Mouse (Mus musculus) CH12.LX (cell line): Measurements from ENCODE around the gene Rsrc1. TPM values are rescaled to one million over a fixed set of nuclear protein-coding genes. Genes with fewer than 3 reads are reported as not detected.

Source experiments
- DNase-seq: peaks from one replicate; pipeline ENCODE4 v3.0.0-alpha.2; 2013; ENCODE audit errors: extremely low read depth
- H3K27ac ChIP-seq: 2 replicates; pipeline ENCODE4 v1.5.1; 2012; ENCODE audit warnings: low read depth, mild to moderate bottlenecking, control low read depth, moderate library complexity; ENCODE audit not compliant: insufficient read depth
- H3K27me3 ChIP-seq: replicated peaks from 2 replicates; pipeline ENCODE3; 2012; ENCODE audit warnings: inconsistent platforms
- H3K36me3 ChIP-seq, 2 experiments: replicated peaks in 1 of 2; 2 replicates each; pipeline versions ENCODE3 to v1.6.1; 2012; ENCODE audit warnings: inconsistent platforms in 1 of 2, low read length in 1 of 2, mild to moderate bottlenecking in 1 of 2, mixed read lengths in 1 of 2, moderate library complexity in 1 of 2; ENCODE audit not compliant: control insufficient read depth in 1 of 2, insufficient read depth in 1 of 2
- H3K4me1 ChIP-seq, 2 experiments: 2 replicates each; pipeline ENCODE4 v1.6.1; 2012; ENCODE audit warnings: inconsistent platforms in 1 of 2, moderate library complexity in 1 of 2; ENCODE audit not compliant: insufficient read depth in 2 of 2, control insufficient read depth in 1 of 2
- H3K4me2 ChIP-seq: 2 replicates; pipeline ENCODE4 v1.6.1; 2012; ENCODE audit warnings: low read depth, mild to moderate bottlenecking, control low read depth; ENCODE audit not compliant: poor library complexity, insufficient read depth, severe bottlenecking
- H3K4me3 ChIP-seq, 3 experiments: fragments of 150-350 bp in 1 of 3; sonication (generic) in 1 of 3; replicated peaks in 1 of 3; 2 replicates each; pipeline versions ENCODE3 to v1.5.1; 2011 to 2012; ENCODE audit warnings: low read depth in 2 of 3, low read length in 2 of 3, mild to moderate bottlenecking in 2 of 3, moderate library complexity in 2 of 3, control low read depth in 1 of 3, improper control_type of control experiment in 1 of 3, inconsistent platforms in 1 of 3, mixed read lengths in 1 of 3; ENCODE audit not compliant: poor library complexity in 1 of 3
- H3K79me2 ChIP-seq: replicated peaks from 2 replicates; pipeline ENCODE4 v1.6.1; 2012; ENCODE audit warnings: mild to moderate bottlenecking, moderate library complexity; ENCODE audit not compliant: control insufficient read depth, poor library complexity, insufficient read depth, severe bottlenecking; ENCODE audit errors: extremely low read depth
- H3K9ac ChIP-seq: 2 replicates; pipeline ENCODE4 v1.6.1; 2012; ENCODE audit warnings: low read depth, mild to moderate bottlenecking, control low read depth, moderate library complexity; ENCODE audit not compliant: insufficient read depth
- H3K9me3 ChIP-seq: replicated peaks from 2 replicates; pipeline ENCODE3; 2012; ENCODE audit warnings: low read length, inconsistent platforms, mixed read lengths
- CHD1 ChIP-seq: IDR thresholded peaks from 2 replicates; pipeline ENCODE4 v1.6.1; 2012; ENCODE audit warnings: low read depth, low read length, improper control_type of control experiment, inconsistent platforms
- CHD2 ChIP-seq: IDR thresholded peaks from 2 replicates; pipeline ENCODE4 v1.6.1; 2011; ENCODE audit warnings: low read length, improper control_type of control experiment
- E2F4 ChIP-seq: IDR thresholded peaks from 2 replicates; pipeline ENCODE4 v1.6.1; 2011; ENCODE audit warnings: low read depth, low read length, improper control_type of control experiment; ENCODE audit not compliant: insufficient replicate concordance
- ETS1 ChIP-seq: conservative IDR thresholded peaks from 2 replicates; pipeline ENCODE4 v1.6.1; 2012; ENCODE audit warnings: low read depth, mild to moderate bottlenecking, inconsistent platforms, low read length, improper control_type of control experiment, moderate library complexity
- GABPA ChIP-seq: IDR thresholded peaks from 2 replicates; pipeline ENCODE4 v1.6.1; 2012; ENCODE audit warnings: low read depth, low read length, improper control_type of control experiment, inconsistent platforms; ENCODE audit not compliant: insufficient replicate concordance
- IRF4 ChIP-seq: IDR thresholded peaks from 2 replicates; pipeline ENCODE4 v1.6.1; 2014; ENCODE audit warnings: low read depth, mild to moderate bottlenecking, inconsistent platforms, low read length, improper control_type of control experiment
- JUN ChIP-seq: IDR thresholded peaks from 2 replicates; pipeline ENCODE4 v1.6.1; 2011; ENCODE audit warnings: low read depth, mild to moderate bottlenecking, low read length, improper control_type of control experiment, moderate library complexity; ENCODE audit not compliant: insufficient read depth
- JUND ChIP-seq: conservative IDR thresholded peaks from 2 replicates; pipeline ENCODE4 v1.6.1; 2011; ENCODE audit warnings: low read depth, low read length, improper control_type of control experiment
- KAT2A ChIP-seq: IDR thresholded peaks from 2 replicates; pipeline ENCODE4 v1.6.1; 2012; ENCODE audit warnings: low read length, improper control_type of control experiment, inconsistent platforms; ENCODE audit not compliant: insufficient replicate concordance
- MAFK ChIP-seq: IDR thresholded peaks from 2 replicates; pipeline ENCODE4 v1.6.1; 2011; ENCODE audit warnings: low read length, improper control_type of control experiment; ENCODE audit not compliant: insufficient replicate concordance
- MAX ChIP-seq: IDR thresholded peaks from 2 replicates; pipeline ENCODE4 v1.6.1; 2011; ENCODE audit warnings: low read length, improper control_type of control experiment
- MAZ ChIP-seq: IDR thresholded peaks from 2 replicates; pipeline ENCODE4 v1.6.1; 2012; ENCODE audit warnings: low read depth, mild to moderate bottlenecking, inconsistent platforms, low read length, improper control_type of control experiment, moderate library complexity
- MEF2A ChIP-seq: IDR thresholded peaks from 2 replicates; pipeline ENCODE4 v1.6.1; 2014; ENCODE audit warnings: low read depth, mild to moderate bottlenecking, inconsistent platforms, low read length, improper control_type of control experiment, borderline replicate concordance
- MXI1 ChIP-seq: IDR thresholded peaks from 2 replicates; pipeline ENCODE4 v1.6.1; 2011; ENCODE audit warnings: mild to moderate bottlenecking, low read depth, low read length, improper control_type of control experiment
- NRF1 ChIP-seq: IDR thresholded peaks from 2 replicates; pipeline ENCODE4 v1.6.1; 2014; ENCODE audit warnings: low read depth, mild to moderate bottlenecking, inconsistent platforms, low read length, improper control_type of control experiment, moderate library complexity
- POLR2A ChIP-seq: IDR thresholded peaks from 2 replicates; pipeline ENCODE4 v1.6.1; 2011; ENCODE audit warnings: low read depth, mild to moderate bottlenecking, improper control_type of control experiment, low read length
- POLR2AphosphoS2 ChIP-seq: IDR thresholded peaks from 2 replicates; pipeline ENCODE4 v1.6.1; 2011; ENCODE audit warnings: low read depth, low read length, improper control_type of control experiment
- SMC3 ChIP-seq: IDR thresholded peaks from 2 replicates; pipeline ENCODE4 v1.6.1; 2011; ENCODE audit warnings: low read depth, low read length, improper control_type of control experiment
- TBP ChIP-seq: conservative IDR thresholded peaks from 2 replicates; pipeline ENCODE4 v1.6.1; 2011; ENCODE audit warnings: low read depth, low read length, improper control_type of control experiment
- TCF12 ChIP-seq: IDR thresholded peaks from 2 replicates; pipeline ENCODE4 v1.6.1; 2014; ENCODE audit warnings: low read depth, mild to moderate bottlenecking, inconsistent platforms, low read length, improper control_type of control experiment
- UBTF ChIP-seq: IDR thresholded peaks from 2 replicates; pipeline ENCODE4 v1.6.1; 2012; ENCODE audit warnings: low read depth, mild to moderate bottlenecking, inconsistent platforms, low read length, improper control_type of control experiment, moderate library complexity
- USF1 ChIP-seq: IDR thresholded peaks from 2 replicates; pipeline ENCODE4 v1.6.1; 2014; ENCODE audit warnings: low read depth, mild to moderate bottlenecking, inconsistent platforms, low read length, improper control_type of control experiment
- USF2 ChIP-seq: conservative IDR thresholded peaks from 2 replicates; pipeline ENCODE4 v1.6.1; 2011; ENCODE audit warnings: low read depth, low read length, improper control_type of control experiment
- ZC3H11A ChIP-seq: IDR thresholded peaks from 2 replicates; pipeline ENCODE4 v1.6.1; 2012; ENCODE audit warnings: low read depth, mild to moderate bottlenecking, inconsistent platforms, low read length, improper control_type of control experiment
- ZMIZ1 ChIP-seq: IDR thresholded peaks from 2 replicates; pipeline ENCODE4 v1.6.1; 2012; ENCODE audit warnings: low read depth, mild to moderate bottlenecking, inconsistent platforms, low read length, improper control_type of control experiment
- ZNF384 ChIP-seq: IDR thresholded peaks from 2 replicates; pipeline ENCODE4 v1.6.1; 2012; ENCODE audit warnings: low read depth, low read length, improper control_type of control experiment, inconsistent platforms
- dilution Hi-C: fragments of 300-500 bp; cut with MboI; formaldehyde crosslinking; loops from 2 replicates; pipeline ENCODE4 v1.14.3; 2020; ENCODE audit warnings: low sequenced_read_pairs; ENCODE audit not compliant: extremely low pct_unique_long_range_greater_than_20kb, extremely low pct_ligation_motif_present
- in situ Hi-C: fragments of 300-500 bp; cut with MboI; formaldehyde crosslinking; loops from 3 replicates; pipeline ENCODE4 v1.14.3; 2019; ENCODE audit warnings: low sequenced_read_pairs, low pct_ligation_motif_present, low pct_unique_long_range_greater_than_20kb, mixed read lengths
- polyA plus RNA-seq: library from polyadenylated mRNA; unstranded; fragments of >175 nt; gene quantifications from 2 replicates; pipeline ENCODE4 v1.2.1, GENCODE M21; 2012; ENCODE audit warnings: low read depth; ENCODE audit not compliant: insufficient read length
- total RNA-seq, 2 experiments: library from RNA; depleted of rRNA; stranded (reverse); fragments of 300-350 nt in 1 of 2; fragments of >200 nt in 1 of 2; gene quantifications; 2 replicates each; pipeline ENCODE4 v1.2.3; 2012 to 2014

The Rsrc1 gene
- total and polyA plus RNA-seq, 3 experiments, result 28.9 to 50.9 (median 34.0) TPM

- dilution Hi-C loops, result no loop called here
Measured at GRCm38 (mm10) chr3:67144952-67145351, 163.8 kb downstream of the Rsrc1 start.

GRCm38 (mm10) chr3:67146280-67146679 is 165.1 kb downstream of the Rsrc1 start:
- Histone ChIP-seq H3K79me2 (no peaks in the 10 kb centered on the region), H3K9me3 (no peaks in the 10 kb centered on the region), H3K27ac (no peak overlapping the region), H3K4me1 (no peaks in the 10 kb centered on the region), H3K27me3 (no peaks in the 10 kb centered on the region), H3K36me3 (peaks cover 0 to 4% of the 10 kb centered on the region in 2 experiments), H3K9ac (no peak overlapping the region)
- dilution Hi-C loops (no loop called here), in situ Hi-C loops (no loop called here)
- DNase-seq, result no peak
- TF ChIP-seq NRF1 (no peak), CHD2 (no peak), POLR2AphosphoS2 (no peak)
- TF ChIP-seq, all 38 proteins: peak for 0
- Histone ChIP-seq H3K4me3 (no peak overlapping the region), H3K4me2 (no peak overlapping the region)

More at GRCm38 (mm10) chr3:67144952-67145351, 163.8 kb downstream of the Rsrc1 start:
- H3K27me3 ChIP-seq, result no peaks in the 10 kb centered on the region
- no peaks in the 10 kb centered on the region for H3K79me2 ChIP-seq
- no peaks in the 10 kb centered on the region for H3K9me3 ChIP-seq
- TF ChIP-seq JUN, result no peak
- no peak for TF ChIP-seq POLR2A
- no peak for TF ChIP-seq CHD1
- no peak for TF ChIP-seq TBP
- no peak for TF ChIP-seq ZNF384
- no peak for TF ChIP-seq MEF2A
- no peak for TF ChIP-seq NRF1
- no peak for TF ChIP-seq MAX
- no peak for TF ChIP-seq TCF12
- no peak for TF ChIP-seq JUND
- no peak for TF ChIP-seq POLR2AphosphoS2
- TF ChIP-seq ETS1, result no peak
- TF ChIP-seq UBTF, result no peak
- no peak for TF ChIP-seq MXI1
- TF ChIP-seq GABPA, result no peak
- no peaks in the 10 kb centered on the region for H3K4me1 ChIP-seq
- H3K4me3 ChIP-seq, result no peak overlapping the region
- in situ Hi-C loops, result no loop called here
- no peak for DNase-seq
- H3K9ac ChIP-seq, result no peak overlapping the region
- peaks cover 0 to 4% of the 10 kb centered on the region in 2 experiments for H3K36me3 ChIP-seq
- H3K27ac ChIP-seq, result no peak overlapping the region
- H3K4me2 ChIP-seq, result no peak overlapping the region

GRCm38 (mm10) chr3:67147246-67147645 is 166.1 kb downstream of the Rsrc1 start:
- no peak overlapping the region for H3K9ac ChIP-seq
- no peak overlapping the region for H3K4me2 ChIP-seq
- no peaks in the 10 kb centered on the region for H3K79me2 ChIP-seq
- dilution Hi-C loops, result no loop called here
- no peak for DNase-seq
- no peak overlapping the region for H3K27ac ChIP-seq
- H3K4me1 ChIP-seq, result no peaks in the 10 kb centered on the region
- peaks cover 0 to 4% of the 10 kb centered on the region in 2 experiments for H3K36me3 ChIP-seq
- TF ChIP-seq UBTF (no peak), SMC3 (no peak), USF1 (no peak), E2F4 (no peak), ZMIZ1 (no peak), JUN (no peak), POLR2AphosphoS2 (no peak), IRF4 (no peak), ZC3H11A (no peak), USF2 (no peak), ZNF384 (no peak), GABPA (no peak), KAT2A (no peak), MAX (no peak), MAZ (no peak), MAFK (no peak)
- H3K4me3 ChIP-seq, result no peak overlapping the region
- H3K27me3 ChIP-seq, result no peaks in the 10 kb centered on the region
- in situ Hi-C loops, result no loop called here
- no peaks in the 10 kb centered on the region for H3K9me3 ChIP-seq
